Mouse (Mus musculus) liver, embryonic 14.5 days (tissue): Measurements from ENCODE around the gene Pcsk4. TPM values are rescaled to one million over a fixed set of nuclear protein-coding genes. Genes with fewer than 3 reads are reported as not detected.

Source experiments
- ATAC-seq: fragments of 200-750 bp; cut with Nextera tagmentation; 2 replicates; pipeline ENCODE4 v1.8.0; 2017; ENCODE audit warnings: moderate number of reproducible peaks, mild to moderate bottlenecking, moderate library complexity; ENCODE audit not compliant: insufficient read depth
- DNase-seq, 3 experiments: peaks; one replicate each; pipeline ENCODE4 v3.0.0-alpha.2; 2012 to 2013; ENCODE audit warnings: low read depth in 3 of 3, low spot score in 3 of 3
- H3K27ac ChIP-seq: fragments of 300-500 bp; sonication (generic); 2 replicates; pipeline ENCODE4 v1.5.1; 2014; ENCODE audit warnings: moderate library complexity, mild to moderate bottlenecking, control low read depth, inconsistent platforms
- H3K27me3 ChIP-seq: fragments of 300-500 bp; sonication (generic); 2 replicates; pipeline ENCODE4 v1.6.1; 2014; ENCODE audit warnings: mild to moderate bottlenecking, low read length, moderate library complexity; ENCODE audit not compliant: control insufficient read depth, insufficient read depth
- H3K36me3 ChIP-seq: fragments of 300-500 bp; sonication (generic); replicated peaks from 2 replicates; pipeline ENCODE4 v1.6.1; 2014; ENCODE audit warnings: low read depth; ENCODE audit not compliant: control insufficient read depth, insufficient read depth
- H3K4me1 ChIP-seq, 2 experiments: fragments of 200-500 bp in 1 of 2; fragments of 300-500 bp in 1 of 2; sonication (generic) in 1 of 2; replicated peaks; 2 replicates each; pipeline ENCODE4 v1.6.1; 2012 to 2014; ENCODE audit warnings: antibody characterized with exemption in 1 of 2, inconsistent platforms in 1 of 2, low read length in 1 of 2; ENCODE audit not compliant: control insufficient read depth in 2 of 2, insufficient read depth in 2 of 2
- H3K4me2 ChIP-seq: fragments of 300-500 bp; sonication (generic); 2 replicates; pipeline ENCODE4 v1.6.1; 2014; ENCODE audit warnings: low read depth, mild to moderate bottlenecking, control low read depth, moderate library complexity
- H3K4me3 ChIP-seq, 2 experiments: fragments of 200-500 bp in 1 of 2; fragments of 300-500 bp in 1 of 2; sonication (generic) in 1 of 2; 2 replicates each; pipeline ENCODE4 v1.5.1; 2012 to 2014; ENCODE audit warnings: low read depth in 2 of 2, low read length in 2 of 2, mild to moderate bottlenecking in 2 of 2, control low read depth in 1 of 2, inconsistent platforms in 1 of 2, moderate library complexity in 1 of 2; ENCODE audit not compliant: insufficient read depth in 1 of 2
- H3K9ac ChIP-seq: fragments of 300-500 bp; sonication (generic); replicated peaks from 2 replicates; pipeline ENCODE4 v1.6.1; 2014; ENCODE audit warnings: mild to moderate bottlenecking, control low read depth, moderate library complexity
- H3K9me3 ChIP-seq: fragments of 300-500 bp; sonication (generic); 2 replicates; pipeline ENCODE4 v1.6.1; 2016; ENCODE audit warnings: low read length, mixed read lengths; ENCODE audit not compliant: control insufficient read depth
- CTCF ChIP-seq: IDR thresholded peaks from 2 replicates; pipeline ENCODE4 v1.5.1; 2016; ENCODE audit warnings: antibody characterized with exemption, low read depth, control low read depth
- EP300 ChIP-seq: IDR thresholded peaks from 2 replicates; pipeline ENCODE4 v1.6.1; 2016; ENCODE audit warnings: antibody characterized with exemption, low read depth
- WGBS: fragments of 180-500 bp; shearing (Covaris S2); extraction: QIAGEN DNeasy Blood & Tissue Kit; methylation state at CpG from one replicate; pipeline ENCODE4 v1.1.7; 2014; ENCODE audit not compliant: insufficient replicate concordance; 5-methylcytosine and 5-hydroxymethylcytosine counted together
- polyA plus RNA-seq, 2 experiments: library from polyadenylated mRNA; depleted of rRNA in 1 of 2; stranded (reverse) in 1 of 2; unstranded in 1 of 2; fragments of >200 nt; fragmentation: Nextera tagmentation in 1 of 2; extraction: Ambion mirVana in 1 of 2; gene quantifications; 2 replicates each; pipeline versions ENCODE4 v1.2.1 to v1.2.3; 2012 to 2014

Gene Pcsk4
- polyA plus RNA-seq, 2 experiments, result 3.2 to 6.6 TPM

DNA sequence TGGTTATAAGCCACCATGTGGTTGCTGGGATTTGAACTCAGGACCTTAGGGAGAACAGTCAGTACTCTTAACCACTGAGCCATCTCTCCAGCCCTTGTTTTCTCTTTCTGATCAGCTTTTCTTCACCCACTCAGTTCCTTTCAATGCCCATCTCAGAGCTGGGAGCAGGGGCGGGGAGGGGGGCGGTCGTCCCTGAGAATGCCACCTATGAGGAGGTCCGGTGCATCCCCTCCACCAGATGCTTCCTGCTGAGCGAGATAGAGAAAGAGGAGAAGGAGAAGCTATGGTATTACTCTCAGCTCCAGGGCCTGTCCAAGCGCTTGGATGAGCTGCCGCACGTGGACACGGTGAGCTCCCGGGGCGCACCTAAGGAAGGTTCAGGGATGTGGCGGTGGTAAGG lies 24.8 kb downstream of the Pcsk4 start:
- 5% methylated on average over 12 of the region's 12 CpGs for WGBS

DNA sequence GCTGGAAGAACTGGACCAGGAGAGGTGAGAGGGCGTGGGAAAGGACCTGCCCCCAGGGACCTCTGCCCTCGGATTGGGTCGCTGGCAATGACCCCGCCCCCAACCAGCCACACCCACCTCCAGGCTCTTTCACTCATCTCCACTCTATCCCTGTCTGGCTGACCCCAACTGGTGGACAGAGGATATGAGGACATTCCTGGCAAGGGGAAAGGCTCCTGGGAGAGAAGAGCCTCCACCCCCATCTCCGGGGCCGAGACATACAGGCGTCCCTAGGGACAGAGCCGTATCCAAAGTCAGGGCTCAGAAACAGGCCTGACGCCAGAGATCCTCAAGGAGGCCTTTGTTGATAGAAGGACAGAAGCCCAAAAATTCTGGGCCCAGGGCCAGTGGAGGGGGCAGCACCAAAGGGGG lies 26.8 kb downstream of the Pcsk4 start:
- DNase-seq (no peak), ATAC-seq (peak; percentile 22; the same call in 1 of the 2 replicates)
- no peak overlapping the region for H3K4me3 ChIP-seq
- peaks cover 76% of the 10 kb centered on the region for H3K27me3 ChIP-seq
- TF ChIP-seq CTCF, result no peak
- TF ChIP-seq EP300, result no peak
- no peaks in the 10 kb centered on the region for H3K9me3 ChIP-seq
- no peak overlapping the region for H3K4me2 ChIP-seq
- H3K36me3 ChIP-seq, result no peaks in the 10 kb centered on the region
- no peaks in the 10 kb centered on the region for H3K4me1 ChIP-seq
- WGBS, result 25% methylated on average over 9 of the region's 9 CpGs
- no peak overlapping the region for H3K27ac ChIP-seq
- H3K9ac ChIP-seq, result no peak overlapping the region

More for the DNA sequence above, 24.8 kb downstream of the Pcsk4 start:
- no peaks in the 10 kb centered on the region for H3K36me3 ChIP-seq
- TF ChIP-seq EP300, result no peak
- no peak for TF ChIP-seq CTCF
- H3K4me2 ChIP-seq, result peak overlapping the region; percentile 43; the same call in 1 of the 2 replicates
- H3K27me3 ChIP-seq, result peaks cover 65% of the 10 kb centered on the region
- no peak overlapping the region for H3K27ac ChIP-seq
- DNase-seq (no peak), ATAC-seq (no peak)
- no peaks in the 10 kb centered on the region for H3K4me1 ChIP-seq
- no peaks in the 10 kb centered on the region for H3K9me3 ChIP-seq
- no peak overlapping the region for H3K4me3 ChIP-seq
- no peak overlapping the region for H3K9ac ChIP-seq

DNA sequence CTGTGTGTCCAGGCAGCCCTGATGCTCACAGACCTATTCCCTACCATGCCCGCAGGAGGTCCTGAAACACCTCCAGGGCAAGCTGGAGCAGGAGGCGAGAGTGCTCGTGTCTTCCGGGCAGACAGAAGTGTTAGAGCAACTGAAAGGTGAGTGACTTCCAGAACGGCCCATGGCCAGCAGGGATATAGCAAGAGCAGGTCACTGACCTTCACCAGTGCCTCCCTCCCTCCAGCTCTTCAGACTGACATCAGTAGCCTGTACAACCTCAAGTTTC lies 27.3 kb downstream of the Pcsk4 start:
- Histone ChIP-seq H3K4me2 (no peak overlapping the region), H3K9me3 (no peaks in the 10 kb centered on the region), H3K4me1 (no peaks in the 10 kb centered on the region), H3K4me3 (no peak overlapping the region), H3K27ac (no peak overlapping the region), H3K27me3 (peaks cover 80% of the 10 kb centered on the region), H3K36me3 (no peaks in the 10 kb centered on the region), H3K9ac (no peak overlapping the region)
- ATAC-seq, result no peak
- 58% methylated on average over 5 of the region's 5 CpGs for WGBS
- TF ChIP-seq EP300 (no peak), CTCF (no peak)
- no peak for DNase-seq

DNA sequence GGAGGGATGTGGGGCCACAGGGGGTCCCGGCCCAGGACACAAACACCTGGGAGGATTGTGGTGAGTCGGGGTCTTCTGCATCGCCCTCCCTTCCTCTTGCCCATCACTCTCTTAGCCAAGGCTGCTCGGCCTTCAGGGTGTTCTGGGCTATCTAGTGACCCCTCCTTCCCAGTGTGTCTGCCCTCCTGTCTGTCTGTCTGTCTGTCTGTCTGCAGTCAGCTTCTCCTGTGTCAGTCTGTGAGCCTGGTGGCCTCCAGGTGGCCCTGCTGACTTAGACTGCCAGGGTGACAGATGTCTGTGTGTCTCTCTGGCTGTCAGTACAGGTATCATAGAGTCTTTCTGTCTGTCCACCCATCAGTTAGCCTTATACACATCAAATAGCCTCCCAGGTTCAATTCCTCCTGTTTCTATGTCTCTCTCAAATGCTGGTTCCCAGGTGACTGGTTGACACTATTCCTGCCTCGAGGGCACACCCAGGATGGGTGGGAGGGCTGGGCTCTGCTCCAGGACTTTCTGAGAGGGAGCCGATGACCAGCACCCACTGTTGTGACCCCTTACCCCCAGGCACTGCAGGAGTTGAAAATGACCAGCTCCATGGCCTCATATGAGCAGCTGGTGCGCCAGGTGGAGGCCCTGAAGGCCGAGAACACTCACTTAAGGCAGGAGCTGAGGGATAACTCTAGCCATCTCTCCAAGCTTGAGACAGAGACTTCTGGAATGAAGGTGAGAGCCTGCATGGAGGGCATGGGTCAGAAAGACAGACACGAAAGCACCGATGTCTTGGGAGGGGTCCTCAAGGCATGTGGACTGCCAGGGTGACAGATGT lies 27.8 kb downstream of the Pcsk4 start:
- TF ChIP-seq EP300 (no peak), CTCF (no peak)
- Histone ChIP-seq H3K9ac (no peak overlapping the region), H3K4me1 (no peaks in the 10 kb centered on the region), H3K4me3 (no peak overlapping the region), H3K27me3 (peaks cover 83% of the 10 kb centered on the region), H3K4me2 (no peak overlapping the region), H3K27ac (no peak overlapping the region), H3K36me3 (no peaks in the 10 kb centered on the region), H3K9me3 (no peaks in the 10 kb centered on the region)
- DNase-seq (no peak), ATAC-seq (no peak)
- 55% methylated on average over 10 of the region's 10 CpGs for WGBS

DNA sequence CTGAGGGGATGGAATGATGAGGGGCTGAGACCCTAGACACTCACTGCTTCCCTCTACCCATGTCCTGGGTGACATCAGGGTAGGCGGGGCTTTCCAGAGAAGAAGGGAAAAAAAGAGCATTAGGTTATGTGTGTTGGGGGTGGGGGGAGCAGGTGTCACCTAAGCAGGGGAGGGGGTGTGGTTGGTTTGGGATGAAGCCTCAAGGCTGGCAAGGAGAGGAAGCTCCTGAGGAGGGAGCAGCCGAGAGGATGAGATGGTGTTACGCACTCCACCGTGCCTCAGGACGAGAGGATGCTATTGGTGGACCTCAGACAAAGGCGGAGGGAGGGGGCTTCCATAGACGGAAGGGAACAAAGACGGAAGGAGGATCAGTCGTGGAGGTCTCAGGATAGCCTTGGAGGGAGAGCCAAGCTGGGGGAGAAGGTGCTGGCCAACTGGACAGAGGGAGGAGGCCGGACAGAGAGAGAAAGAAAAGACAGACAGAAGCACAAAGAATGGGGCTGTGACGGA lies 28.6 kb downstream of the Pcsk4 start:
- H3K4me3 ChIP-seq, result no peak overlapping the region
- H3K36me3 ChIP-seq, result no peaks in the 10 kb centered on the region
- TF ChIP-seq CTCF, result no peak
- no peak for TF ChIP-seq EP300
- DNase-seq, result no peak
- no peaks in the 10 kb centered on the region for H3K9me3 ChIP-seq
- no peak overlapping the region for H3K9ac ChIP-seq
- H3K4me1 ChIP-seq, result peaks cover 2 to 4% of the 10 kb centered on the region in 2 experiments; a peak in 2 of 4 replicates
- no peak overlapping the region for H3K27ac ChIP-seq
- 28% methylated on average over 11 of the region's 11 CpGs for WGBS
- ATAC-seq, result no peak
- H3K4me2 ChIP-seq, result no peak overlapping the region
- peaks cover 79% of the 10 kb centered on the region for H3K27me3 ChIP-seq
